Mouse (Mus musculus) gastrocnemius, postnatal 36 days (tissue): ENCODE measurements at regions not wholly inside any gene's neighbourhood (a gene's known extent, or its start where the extent isn't known, plus 50 kb on each side); places are given as distances from the start of the nearest gene placed in this dataset.

Experiments used
- DNase-seq, 2 experiments: peaks; one replicate each; pipeline ENCODE4 v3.0.0; 2022
- intact Hi-C: fragments of 180-260 bp; cut with DNase I; formaldehyde crosslinking; loops from one replicate; pipeline ENCODE4 v1.15.1; 2025
- microRNA-seq, 2 experiments: library from miRNA; unstranded; fragments of <30 nt; microRNA quantifications; one replicate each; pipeline ENCODE4 v1.2.0; 2021

DNA sequence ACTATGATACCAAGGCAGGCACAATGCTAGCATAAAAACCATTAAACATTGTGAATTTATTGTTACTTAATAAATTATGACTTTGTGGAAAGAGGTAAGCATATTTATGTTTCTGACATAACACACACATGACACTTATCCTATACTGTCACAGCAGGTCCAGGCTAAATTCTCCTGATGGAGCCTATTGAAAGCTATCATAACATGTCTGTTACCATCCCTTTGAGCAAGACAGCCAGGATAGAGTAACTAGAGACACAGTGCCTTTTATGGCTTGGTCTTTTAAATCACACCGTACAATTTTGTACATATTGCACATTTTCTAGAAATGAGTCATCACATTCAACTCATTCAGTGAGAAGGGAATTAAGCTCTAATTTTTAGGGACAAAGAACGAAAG lies 67.8 kb upstream of the Adgra3 start:
- no peak for DNase-seq

DNA sequence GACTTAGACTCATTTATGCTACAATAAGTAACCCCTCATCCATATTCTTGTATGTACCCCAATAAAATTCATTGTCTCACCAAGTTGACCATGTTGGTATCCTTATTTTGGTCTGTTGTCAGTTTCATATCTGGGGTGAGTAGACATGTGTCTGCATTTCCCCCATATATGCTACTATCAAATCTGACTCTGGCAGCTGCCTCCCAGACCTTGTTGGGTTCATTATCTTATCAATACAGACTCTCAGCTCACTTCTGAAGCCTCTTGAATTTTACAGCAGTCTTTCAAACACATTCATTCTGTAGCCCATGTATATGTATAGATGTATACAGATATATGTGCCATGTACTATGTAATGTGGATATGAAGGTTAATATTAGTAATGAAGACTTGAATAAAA lies 67.4 kb upstream of the Adgra3 start:
- intact Hi-C loops = no loop called here

More for the DNA sequence above, 67.8 kb upstream of the Adgra3 start:
- intact Hi-C loops = no loop called here

DNA sequence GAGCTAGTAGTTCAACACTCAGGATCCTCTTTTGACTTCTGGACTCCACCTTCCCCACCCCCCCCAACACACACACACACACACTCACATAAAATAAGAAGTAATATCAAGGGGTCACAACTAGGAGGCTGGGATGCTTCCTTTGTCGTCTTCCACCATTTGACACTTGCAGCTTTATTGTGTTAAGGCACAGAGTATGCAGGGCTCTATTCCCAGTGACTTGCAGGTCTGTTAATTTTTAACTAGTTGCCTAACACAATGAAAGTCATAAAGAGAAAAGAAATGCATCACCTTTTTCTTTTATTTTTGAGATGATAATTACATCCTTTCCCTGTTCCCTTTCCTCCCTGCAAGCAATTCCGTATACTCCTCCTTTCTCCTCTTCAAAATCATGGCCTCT lies 66.9 kb upstream of the Adgra3 start:
- no peak for DNase-seq
- intact Hi-C loops = no loop called here

More for the DNA sequence above, 67.4 kb upstream of the Adgra3 start:
- no peak for DNase-seq

DNA sequence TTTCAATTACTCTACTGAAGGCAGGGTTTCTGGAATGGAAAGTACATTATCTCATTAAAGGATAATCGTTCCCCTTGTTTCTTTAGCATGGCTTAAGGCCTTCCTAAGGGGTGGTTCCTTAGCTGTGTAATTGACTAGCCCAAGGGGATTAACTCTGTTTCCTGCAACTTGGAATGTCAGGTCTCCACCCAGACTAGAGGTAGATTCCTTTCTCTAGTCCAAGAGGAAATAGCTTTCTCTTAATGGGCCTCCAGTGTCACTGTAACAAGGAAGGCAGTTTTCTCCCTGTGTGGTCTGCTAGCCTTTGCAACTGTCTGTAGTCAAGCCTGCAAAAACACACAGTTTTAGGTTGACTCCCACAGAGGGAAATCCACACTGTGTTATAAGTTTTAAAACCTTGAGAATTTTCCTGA lies 64.0 kb upstream of the Adgra3 start:
- DNase-seq = no peak
- intact Hi-C loops = no loop called here

DNA sequence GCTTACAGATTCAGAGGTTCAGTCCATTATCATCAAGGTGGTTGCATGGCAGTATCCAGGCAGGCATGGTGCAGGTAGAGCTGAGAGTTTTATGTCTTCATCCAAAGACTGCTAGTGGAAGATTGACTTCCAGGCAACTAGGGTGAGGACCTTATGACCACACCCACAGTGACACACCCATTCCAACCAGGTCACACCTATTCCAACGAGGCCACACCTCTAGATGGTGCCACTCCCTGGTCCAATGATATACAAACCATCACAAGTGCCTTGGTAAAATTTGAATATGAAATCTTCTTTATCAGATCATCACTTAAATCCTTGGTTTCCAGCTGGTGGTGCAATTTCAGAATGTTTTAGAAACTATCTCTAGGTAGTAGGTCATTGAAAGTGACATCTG lies 61.1 kb upstream of the Adgra3 start:
- intact Hi-C loops = no loop called here
- DNase-seq = no peak

Small RNA genes lying in the stretch of these regions (microRNA-seq; reads per million reads assigned to microRNA genes)
- 0 reads per million in 2 experiments for gene Mir8117
